Mouse (Mus musculus) limb, embryonic 12.5 days (tissue): ENCODE results near the gene Rhbdd3. TPM values are rescaled to one million over a fixed set of nuclear protein-coding genes. Genes with fewer than 3 reads are reported as not detected.

Experiments
- ATAC-seq: fragments of 200-750 bp; cut with Nextera tagmentation; 2 replicates; pipeline ENCODE4 v1.8.0; 2017; ENCODE audit warnings: low read depth, moderate TSS enrichment; ENCODE audit not compliant: insufficient number of reproducible peaks, insufficient read depth, low FRiP score, low TSS enrichment
- H3K27ac ChIP-seq: fragments of 300-500 bp; sonication (generic); 2 replicates; pipeline ENCODE4 v1.5.1; 2016; ENCODE audit warnings: mild to moderate bottlenecking, moderate library complexity
- H3K27me3 ChIP-seq: fragments of 300-500 bp; sonication (generic); 2 replicates; pipeline ENCODE4 v1.6.1; 2016; ENCODE audit warnings: mild to moderate bottlenecking, moderate library complexity
- H3K36me3 ChIP-seq: fragments of 300-500 bp; sonication (generic); 2 replicates; pipeline ENCODE4 v1.6.1; 2016; ENCODE audit warnings: mild to moderate bottlenecking, moderate library complexity
- H3K4me1 ChIP-seq: fragments of 300-500 bp; sonication (generic); replicated peaks from 2 replicates; pipeline ENCODE4 v1.6.1; 2016
- H3K4me2 ChIP-seq: fragments of 300-500 bp; sonication (generic); 2 replicates; pipeline ENCODE4 v1.6.1; 2016; ENCODE audit warnings: mild to moderate bottlenecking, moderate library complexity
- H3K4me3 ChIP-seq: fragments of 300-500 bp; sonication (generic); replicated peaks from 2 replicates; pipeline ENCODE4 v1.5.1; 2016; ENCODE audit warnings: mild to moderate bottlenecking
- H3K9ac ChIP-seq: fragments of 300-500 bp; sonication (generic); replicated peaks from 2 replicates; pipeline ENCODE4 v1.6.1; 2016; ENCODE audit warnings: mild to moderate bottlenecking, moderate library complexity
- H3K9me3 ChIP-seq: fragments of 300-500 bp; sonication (generic); 2 replicates; pipeline ENCODE4 v1.6.1; 2016; ENCODE audit warnings: mild to moderate bottlenecking, moderate library complexity
- WGBS: fragments of 180-500 bp; shearing (Covaris S2); methylation state at CpG from one replicate; pipeline ENCODE4 v1.1.7; 2016; 5-methylcytosine and 5-hydroxymethylcytosine counted together
- polyA plus RNA-seq: library from polyadenylated mRNA; unstranded; fragments of >200 nt; fragmentation: Nextera tagmentation; extraction: Ambion mirVana; gene quantifications from 2 replicates; pipeline ENCODE4 v1.2.1, GENCODE M21; 2016

The Rhbdd3 gene
- polyA plus RNA-seq, 1 experiment from 2014 or later, result 24.8 TPM

GRCm38 (mm10) chr11:5100283-5100682 is 1.6 kb downstream of the Rhbdd3 start:
- H3K4me1 ChIP-seq, result peaks cover 37% of the 10 kb centered on the region
- H3K9ac ChIP-seq, result peak overlapping the region; percentile 99
- H3K36me3 ChIP-seq, result peaks cover 18% of the 10 kb centered on the region
- H3K27ac ChIP-seq, result peak overlapping the region; percentile 97
- no peaks in the 10 kb centered on the region for H3K9me3 ChIP-seq
- peak overlapping the region; percentile 100 for H3K4me3 ChIP-seq
- WGBS, result 2% methylated on average over 7 of the region's 7 CpGs
- no peaks in the 10 kb centered on the region for H3K27me3 ChIP-seq
- peak overlapping the region; percentile 67 for H3K4me2 ChIP-seq
- ATAC-seq, result no peak

GRCm38 (mm10) chr11:5100801-5101200 is 2.1 kb downstream of the Rhbdd3 start:
- 38% methylated on average over 5 of the region's 5 CpGs for WGBS
- H3K9ac ChIP-seq, result 0 out of 2 replicates have a peak overlapping the region, but pooled peaks have one; percentile 99
- H3K4me3 ChIP-seq, result peak overlapping the region; percentile 100
- peak overlapping the region; percentile 67 for H3K4me2 ChIP-seq
- peak overlapping the region; percentile 97; the same call in 1 of the 2 replicates for H3K27ac ChIP-seq
- H3K9me3 ChIP-seq, result no peaks in the 10 kb centered on the region
- no peaks in the 10 kb centered on the region for H3K27me3 ChIP-seq
- H3K36me3 ChIP-seq, result peaks cover 18% of the 10 kb centered on the region
- no peak for ATAC-seq
- peaks cover 36% of the 10 kb centered on the region for H3K4me1 ChIP-seq

- Histone ChIP-seq H3K4me2 (0 out of 2 replicates have a peak overlapping the region, but pooled peaks have one; percentile 67), H3K27ac (0 out of 2 replicates have a peak overlapping the region, but pooled peaks have one; percentile 4), H3K36me3 (peaks cover 18% of the 10 kb centered on the region), H3K4me3 (no peak overlapping the region), H3K9me3 (no peaks in the 10 kb centered on the region), H3K27me3 (no peaks in the 10 kb centered on the region), H3K4me1 (peaks cover 28% of the 10 kb centered on the region), H3K9ac (no peak overlapping the region)
- WGBS, result 73% methylated on average over 6 of the region's 6 CpGs
- no peak for ATAC-seq
Measured at GRCm38 (mm10) chr11:5101641-5102040, 2.9 kb downstream of the Rhbdd3 start.

GRCm38 (mm10) chr11:5102384-5102783 is 3.7 kb downstream of the Rhbdd3 start:
- no peak overlapping the region for H3K27ac ChIP-seq
- H3K4me2 ChIP-seq, result no peak overlapping the region
- H3K4me1 ChIP-seq, result peaks cover 21% of the 10 kb centered on the region
- 92% methylated on average over 7 of the region's 7 CpGs for WGBS
- peaks cover 18% of the 10 kb centered on the region for H3K36me3 ChIP-seq
- no peaks in the 10 kb centered on the region for H3K9me3 ChIP-seq
- no peaks in the 10 kb centered on the region for H3K27me3 ChIP-seq
- ATAC-seq, result no peak
- H3K9ac ChIP-seq, result no peak overlapping the region
- no peak overlapping the region for H3K4me3 ChIP-seq

GRCm38 (mm10) chr11:5103986-5104509 is 5.3 kb downstream of the Rhbdd3 start:
- ATAC-seq, result no peak
- no peaks in the 10 kb centered on the region for H3K27me3 ChIP-seq
- H3K27ac ChIP-seq, result no peak overlapping the region
- peaks cover 18% of the 10 kb centered on the region for H3K4me1 ChIP-seq
- H3K36me3 ChIP-seq, result peaks cover 18% of the 10 kb centered on the region
- H3K9ac ChIP-seq, result 0 out of 2 replicates have a peak overlapping the region, but pooled peaks have one; percentile 5
- H3K9me3 ChIP-seq, result no peaks in the 10 kb centered on the region
- no peak overlapping the region for H3K4me3 ChIP-seq
- WGBS, result 96% methylated on average over 4 of the region's 4 CpGs
- no peak overlapping the region for H3K4me2 ChIP-seq

- Histone ChIP-seq H3K27me3 (no peaks in the 10 kb centered on the region), H3K9ac (no peak overlapping the region), H3K4me1 (no peaks in the 10 kb centered on the region), H3K4me2 (no peak overlapping the region), H3K9me3 (no peaks in the 10 kb centered on the region), H3K27ac (no peak overlapping the region), H3K36me3 (peaks cover 3% of the 10 kb centered on the region), H3K4me3 (no peak overlapping the region)
- WGBS, result 62% methylated on average over 8 of the region's 8 CpGs
- no peak for ATAC-seq
Measured at GRCm38 (mm10) chr11:5109441-5109840, 10.7 kb downstream of the Rhbdd3 start.

- 81% methylated on average over 7 of the region's 7 CpGs for WGBS
- no peak overlapping the region for H3K9ac ChIP-seq
Measured at GRCm38 (mm10) chr11:5113645-5114044, 14.9 kb downstream of the Rhbdd3 start.

GRCm38 (mm10) chr11:5114931-5115581 is 16.3 kb downstream of the Rhbdd3 start:
- H3K4me3 ChIP-seq, result no peak overlapping the region
- no peaks in the 10 kb centered on the region for H3K9me3 ChIP-seq
- H3K4me2 ChIP-seq, result no peak overlapping the region
- 0 out of 2 replicates have a peak, but pooled peaks have one; percentile 27 for ATAC-seq
- no peak overlapping the region; the same call in 1 of the 2 replicates for H3K9ac ChIP-seq
- no peaks in the 10 kb centered on the region for H3K27me3 ChIP-seq
- no peaks in the 10 kb centered on the region for H3K4me1 ChIP-seq
- WGBS, result 27% methylated on average over 13 of the region's 13 CpGs
- H3K36me3 ChIP-seq, result no peaks in the 10 kb centered on the region
- H3K27ac ChIP-seq, result no peak overlapping the region

More at GRCm38 (mm10) chr11:5113645-5114044, 14.9 kb downstream of the Rhbdd3 start:
- no peak overlapping the region for H3K4me3 ChIP-seq
- H3K4me2 ChIP-seq, result no peak overlapping the region
- no peaks in the 10 kb centered on the region for H3K27me3 ChIP-seq
- H3K9me3 ChIP-seq, result no peaks in the 10 kb centered on the region
- no peak for ATAC-seq
- no peak overlapping the region for H3K27ac ChIP-seq
- no peaks in the 10 kb centered on the region for H3K4me1 ChIP-seq
- H3K36me3 ChIP-seq, result no peaks in the 10 kb centered on the region

GRCm38 (mm10) chr11:5125713-5126112 is 27.0 kb downstream of the Rhbdd3 start:
- no peak overlapping the region for H3K4me3 ChIP-seq
- no peaks in the 10 kb centered on the region for H3K27me3 ChIP-seq
- no peak overlapping the region for H3K4me2 ChIP-seq
- 79% methylated on average over 4 of the region's 4 CpGs for WGBS
- no peak overlapping the region for H3K9ac ChIP-seq
- no peak for ATAC-seq
- no peaks in the 10 kb centered on the region for H3K36me3 ChIP-seq
- no peaks in the 10 kb centered on the region; the same call in 1 of the 2 replicates for H3K4me1 ChIP-seq
- no peaks in the 10 kb centered on the region for H3K9me3 ChIP-seq
- H3K27ac ChIP-seq, result no peak overlapping the region

- WGBS, result 40% methylated on average over 5 of the region's 5 CpGs
- no peak overlapping the region for H3K4me3 ChIP-seq
Measured at GRCm38 (mm10) chr11:5129035-5129480, 30.3 kb downstream of the Rhbdd3 start.

GRCm38 (mm10) chr11:5130111-5130665 is 31.5 kb downstream of the Rhbdd3 start:
- H3K4me2 ChIP-seq, result no peak overlapping the region
- H3K4me3 ChIP-seq, result no peak overlapping the region
- H3K27ac ChIP-seq, result no peak overlapping the region
- H3K9me3 ChIP-seq, result no peaks in the 10 kb centered on the region
- H3K9ac ChIP-seq, result no peak overlapping the region
- WGBS, result 63% methylated on average over 4 of the region's 4 CpGs
- H3K36me3 ChIP-seq, result no peaks in the 10 kb centered on the region
- no peaks in the 10 kb centered on the region for H3K27me3 ChIP-seq
- no peak for ATAC-seq
- H3K4me1 ChIP-seq, result no peaks in the 10 kb centered on the region; the same call in 1 of the 2 replicates

More at GRCm38 (mm10) chr11:5129035-5129480, 30.3 kb downstream of the Rhbdd3 start:
- no peaks in the 10 kb centered on the region for H3K27me3 ChIP-seq
- H3K4me1 ChIP-seq, result no peaks in the 10 kb centered on the region; the same call in 1 of the 2 replicates
- ATAC-seq, result no peak
- H3K4me2 ChIP-seq, result no peak overlapping the region
- no peaks in the 10 kb centered on the region for H3K36me3 ChIP-seq
- no peak overlapping the region for H3K9ac ChIP-seq
- H3K27ac ChIP-seq, result no peak overlapping the region
- H3K9me3 ChIP-seq, result no peaks in the 10 kb centered on the region
